Mouse (Mus musculus): Measurements from ENCODE around the gene Crmp1. TPM values are rescaled to one million over a fixed set of nuclear protein-coding genes. Genes with fewer than 3 reads are reported as not detected.

Gene Crmp1
- total RNA-seq (2021): 100 to 1,000 TPM; 376 to 387 TPM
- long read RNA-seq, experiment 1, transcript Crmp1-201 (14 exons, 2,906 nt): minor isoform, 210 of 528 reads
- long read RNA-seq, experiment 1, transcript Crmp1-202 (14 exons, 3,051 nt): major isoform, 229 of 528 reads
- long read RNA-seq, experiment 1, partial matches to known transcripts: 67 of 528 reads
- long read RNA-seq, experiment 1, other reads (novel, unspliced or antisense): 22 of 528 reads
- long read RNA-seq, experiment 2, transcript Crmp1-202 (14 exons, 3,051 nt): major isoform, 248 of 573 reads
- long read RNA-seq, experiment 2, transcript Crmp1-201 (14 exons, 2,906 nt): minor isoform, 221 of 573 reads
- long read RNA-seq, experiment 2, partial matches to known transcripts: 72 of 573 reads
- long read RNA-seq, experiment 2, other reads (novel, unspliced or antisense): 31 of 573 reads

DNA sequence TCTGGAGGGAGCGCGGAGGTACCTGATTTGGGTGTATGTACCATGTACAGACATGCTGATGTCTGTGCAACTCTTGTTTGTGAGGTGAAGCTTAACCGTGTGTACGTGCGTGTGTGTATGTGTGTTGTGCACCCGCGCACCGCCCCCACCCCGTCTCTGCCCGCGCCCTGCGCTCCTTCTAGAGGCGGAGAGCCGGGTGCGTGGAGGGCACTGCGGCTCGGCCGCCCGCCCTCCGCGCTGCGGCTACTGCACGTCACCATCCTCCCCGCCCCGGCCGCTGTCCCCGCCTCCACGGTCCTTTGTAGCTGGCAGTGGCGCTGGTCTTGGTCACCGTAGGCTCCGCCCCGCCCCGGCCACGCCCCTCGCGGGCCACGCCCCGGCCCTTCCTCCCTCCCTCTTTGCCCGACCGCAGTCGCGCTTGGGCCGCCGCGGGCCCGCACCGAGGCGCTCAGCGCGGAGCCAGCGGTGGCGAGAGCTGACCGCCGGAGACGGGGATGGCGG, at the start of gene Crmp1:
Crmp1 (plus strand) TSS at position 290 of the 501 bp plus-strand sequence.
- peak; percentile 80 to 88 for DNase-seq (ENCODE audit: low spot score in 2 of 2)
- intact Hi-C loops (cut with DNase I): loop anchor here (2.0 kb wide), 1 partner anchor 65 kb away; no protein-coding TSS in a partner anchor

DNA sequence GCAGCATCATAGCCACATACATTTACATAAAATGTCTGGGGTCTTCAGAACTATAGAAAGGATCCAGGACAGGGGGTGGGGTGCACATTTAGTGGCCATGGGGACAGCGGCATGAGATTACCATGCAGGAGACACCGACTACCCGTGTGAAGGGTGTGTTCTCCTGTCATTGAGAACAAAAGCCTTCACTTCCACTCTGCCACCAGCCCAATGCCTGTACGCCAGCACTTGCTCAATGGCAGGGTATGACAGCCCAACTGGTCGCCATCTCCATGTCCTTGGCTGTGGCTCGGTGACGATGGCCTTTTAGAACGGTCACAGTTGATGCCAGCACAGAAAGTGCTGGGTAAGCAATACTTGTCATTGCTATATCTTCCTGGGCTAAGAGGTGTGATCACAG, 45.5 kb upstream of the Crmp1 start:
- intact Hi-C loops (cut with DNase I): no loop called here
- DNase-seq (ENCODE audit: low spot score in 2 of 2): no peak

DNA sequence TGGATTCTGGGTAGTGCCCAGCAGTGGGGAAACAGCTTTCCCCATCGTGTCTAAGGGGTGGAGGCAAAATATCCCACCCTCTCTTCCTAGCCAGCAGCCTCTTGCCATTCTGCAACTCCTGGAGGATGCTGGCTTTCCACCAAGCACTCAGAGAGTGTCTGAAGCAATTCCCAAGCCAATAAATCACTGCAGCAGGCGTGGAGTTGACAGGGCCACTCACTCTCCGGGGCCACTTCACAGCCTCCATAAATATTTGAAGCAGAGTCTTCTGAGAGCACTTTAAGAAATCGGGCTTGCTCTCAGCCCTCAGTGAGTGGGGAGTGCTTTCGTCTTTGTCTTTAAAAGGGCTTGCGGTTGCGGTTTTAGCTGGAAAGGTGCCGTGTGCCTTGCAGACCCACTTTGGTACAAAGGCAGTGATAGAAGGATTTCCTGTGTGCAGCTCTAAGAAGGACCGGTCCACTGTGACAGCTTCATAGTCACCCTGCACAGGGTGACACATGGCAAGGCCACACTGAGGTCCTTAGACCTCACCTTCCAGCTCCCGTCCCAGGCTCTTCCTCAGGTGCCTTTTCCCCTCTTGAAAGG, 45.0 kb upstream of the Crmp1 start:
- intact Hi-C loops (cut with DNase I): no loop called here
- no peak for DNase-seq (ENCODE audit: low spot score in 2 of 2)

DNA sequence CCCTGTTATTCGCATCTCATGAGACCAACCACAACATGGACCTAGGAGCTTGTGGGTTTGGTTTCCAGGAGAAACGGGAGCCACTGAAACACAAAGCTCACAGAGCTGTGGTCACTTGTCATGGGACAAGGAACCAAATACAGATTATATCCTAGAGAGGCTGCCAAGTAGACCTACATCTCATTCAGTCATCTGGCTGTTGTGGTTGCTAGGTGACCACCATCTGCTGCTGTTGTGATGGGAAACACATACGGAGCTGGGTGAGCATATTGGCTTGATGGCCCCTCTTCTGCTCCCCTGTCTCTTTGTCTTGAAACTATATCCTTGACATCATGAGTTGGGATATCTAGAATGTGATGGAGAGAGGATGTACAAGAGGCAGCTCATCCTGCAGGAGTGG, 44.3 kb upstream of the Crmp1 start:
- peak in 1 of 2 experiments; percentile 57 for DNase-seq (ENCODE audit: low spot score in 2 of 2)
- intact Hi-C loops (cut with DNase I): no loop called here

- DNase-seq (ENCODE audit: low spot score in 2 of 2): no peak
- intact Hi-C loops (cut with DNase I): no loop called here
Measured at GRCm38 (mm10) chr5:37198011-37198688, 43.6 kb upstream of the Crmp1 start.

- intact Hi-C loops (cut with DNase I): no loop called here
- DNase-seq (ENCODE audit: low spot score in 2 of 2): no peak
Measured at GRCm38 (mm10) chr5:37202285-37202684, 39.5 kb upstream of the Crmp1 start.

- no peak for DNase-seq (ENCODE audit: low spot score in 2 of 2)
- intact Hi-C loops (cut with DNase I): no loop called here
Measured at GRCm38 (mm10) chr5:37204886-37205285, 36.9 kb upstream of the Crmp1 start.

GRCm38 (mm10) chr5:37205420-37205819, 36.3 kb upstream of the Crmp1 start:
- DNase-seq (ENCODE audit: low spot score in 2 of 2): no peak

DNA sequence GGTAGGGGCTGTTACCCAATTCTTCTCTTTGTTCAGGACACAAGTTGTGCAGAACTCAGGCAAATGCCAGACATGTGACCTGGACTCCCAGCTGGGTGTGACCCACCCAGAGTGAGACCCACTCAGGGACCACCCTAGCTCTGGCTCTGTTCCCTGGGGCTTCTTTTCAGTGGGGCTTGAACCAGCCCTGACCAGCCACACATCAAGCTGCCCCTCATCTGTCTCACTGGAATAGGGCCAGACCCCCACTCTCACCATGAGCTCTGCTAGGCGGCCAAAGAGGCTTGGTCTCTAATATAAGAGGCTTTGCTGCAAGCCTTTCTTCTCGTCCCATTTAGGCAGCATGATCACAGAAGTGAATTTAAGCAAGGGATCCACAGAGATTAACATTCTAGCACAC, 35.4 kb upstream of the Crmp1 start:
- no peak for DNase-seq (ENCODE audit: low spot score in 2 of 2)
- intact Hi-C loops (cut with DNase I): no loop called here

More at GRCm38 (mm10) chr5:37205420-37205819, 36.3 kb upstream of the Crmp1 start:
- intact Hi-C loops (cut with DNase I): no loop called here

GRCm38 (mm10) chr5:37212938-37213708, 28.6 kb upstream of the Crmp1 start:
- intact Hi-C loops (cut with DNase I): no loop called here
- DNase-seq (ENCODE audit: low spot score in 2 of 2): no peak

GRCm38 (mm10) chr5:37213709-37214103, 28.0 kb upstream of the Crmp1 start:
- no peak for DNase-seq (ENCODE audit: low spot score in 2 of 2)
- intact Hi-C loops (cut with DNase I): no loop called here

- intact Hi-C loops (cut with DNase I): no loop called here
- DNase-seq (ENCODE audit: low spot score in 2 of 2): no peak
Measured at GRCm38 (mm10) chr5:37214614-37215013, 27.1 kb upstream of the Crmp1 start.

GRCm38 (mm10) chr5:37215276-37215675, 26.5 kb upstream of the Crmp1 start:
- DNase-seq (ENCODE audit: low spot score in 2 of 2): no peak
- intact Hi-C loops (cut with DNase I): no loop called here

GRCm38 (mm10) chr5:37219615-37220014, 22.1 kb upstream of the Crmp1 start:
- intact Hi-C loops (cut with DNase I): no loop called here
- DNase-seq (ENCODE audit: low spot score in 2 of 2): no peak

- intact Hi-C loops (cut with DNase I): no loop called here
- DNase-seq (ENCODE audit: low spot score in 2 of 2): no peak
Measured at GRCm38 (mm10) chr5:37220575-37220974, 21.2 kb upstream of the Crmp1 start.

DNA sequence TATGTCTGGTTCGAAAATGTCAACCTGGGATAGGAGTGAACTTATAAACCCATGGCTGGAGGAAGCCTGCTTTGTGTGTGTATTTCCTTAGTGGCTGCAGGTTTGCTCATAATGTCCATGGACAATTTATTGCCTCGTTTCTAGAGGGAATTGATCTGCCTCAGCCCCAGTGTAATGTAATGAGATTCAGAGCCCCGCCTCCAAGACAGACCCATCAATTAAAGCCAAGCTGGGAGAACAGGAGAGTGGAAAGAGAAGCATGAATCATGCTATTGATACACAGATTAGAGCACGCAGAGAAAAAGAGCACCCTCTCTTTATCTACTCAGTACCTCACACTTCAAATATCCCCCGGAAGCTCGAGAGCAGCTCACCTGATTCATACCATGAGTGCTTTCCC, 20.2 kb upstream of the Crmp1 start:
- intact Hi-C loops (cut with DNase I): no loop called here
- DNase-seq (ENCODE audit: low spot score in 2 of 2): no peak

DNA sequence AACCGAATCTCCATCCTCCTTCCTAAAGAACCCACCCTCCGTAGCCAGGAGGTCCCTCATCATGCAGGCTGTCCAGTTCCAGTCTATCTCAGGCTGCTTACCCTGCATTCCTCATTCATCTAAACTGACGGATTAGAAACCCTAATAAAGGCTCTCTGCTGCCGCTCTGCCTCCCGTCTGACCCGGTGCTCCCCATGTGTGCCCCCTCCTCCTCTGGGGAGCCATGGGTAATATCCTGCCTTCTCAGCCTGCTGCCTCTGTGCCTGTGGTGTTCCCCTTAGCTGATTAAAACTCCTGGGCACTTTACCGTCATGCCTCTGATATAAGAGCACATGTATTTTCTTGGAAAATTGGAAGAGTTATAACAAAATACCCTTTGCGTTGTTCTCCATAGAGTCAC, 19.4 kb upstream of the Crmp1 start:
- intact Hi-C loops (cut with DNase I): no loop called here
- no peak for DNase-seq (ENCODE audit: low spot score in 2 of 2)

DNA sequence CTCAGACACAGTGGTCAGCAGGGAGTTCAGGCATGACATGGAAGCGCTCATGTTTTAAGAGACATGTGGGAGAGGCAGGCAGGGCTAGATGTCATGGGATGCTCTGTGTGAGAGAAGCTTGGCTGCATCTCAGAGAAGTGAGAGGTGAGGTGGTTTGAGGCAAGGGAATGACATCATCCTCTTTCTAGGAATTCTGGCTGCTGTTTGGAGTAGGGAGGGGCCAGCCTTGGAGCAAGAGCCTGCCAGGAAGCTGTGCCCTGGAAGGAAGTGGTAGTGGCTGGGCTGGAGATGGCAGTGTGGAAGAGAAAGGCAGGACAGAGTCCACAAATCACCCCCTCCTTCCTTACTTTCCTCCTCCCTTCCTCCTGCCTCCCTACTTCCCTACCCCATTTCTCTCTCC, 16.0 kb upstream of the Crmp1 start:
- intact Hi-C loops (cut with DNase I): no loop called here
- DNase-seq (ENCODE audit: low spot score in 2 of 2): peak in 1 of 2 experiments; percentile 57

GRCm38 (mm10) chr5:37227956-37228680, 13.6 kb upstream of the Crmp1 start:
- DNase-seq (ENCODE audit: low spot score in 2 of 2): peak; percentile 54 to 68
- intact Hi-C loops (cut with DNase I): no loop called here
